Mouse (Mus musculus): ENCODE data around the gene Pard3.

The Pard3 gene

DNA sequence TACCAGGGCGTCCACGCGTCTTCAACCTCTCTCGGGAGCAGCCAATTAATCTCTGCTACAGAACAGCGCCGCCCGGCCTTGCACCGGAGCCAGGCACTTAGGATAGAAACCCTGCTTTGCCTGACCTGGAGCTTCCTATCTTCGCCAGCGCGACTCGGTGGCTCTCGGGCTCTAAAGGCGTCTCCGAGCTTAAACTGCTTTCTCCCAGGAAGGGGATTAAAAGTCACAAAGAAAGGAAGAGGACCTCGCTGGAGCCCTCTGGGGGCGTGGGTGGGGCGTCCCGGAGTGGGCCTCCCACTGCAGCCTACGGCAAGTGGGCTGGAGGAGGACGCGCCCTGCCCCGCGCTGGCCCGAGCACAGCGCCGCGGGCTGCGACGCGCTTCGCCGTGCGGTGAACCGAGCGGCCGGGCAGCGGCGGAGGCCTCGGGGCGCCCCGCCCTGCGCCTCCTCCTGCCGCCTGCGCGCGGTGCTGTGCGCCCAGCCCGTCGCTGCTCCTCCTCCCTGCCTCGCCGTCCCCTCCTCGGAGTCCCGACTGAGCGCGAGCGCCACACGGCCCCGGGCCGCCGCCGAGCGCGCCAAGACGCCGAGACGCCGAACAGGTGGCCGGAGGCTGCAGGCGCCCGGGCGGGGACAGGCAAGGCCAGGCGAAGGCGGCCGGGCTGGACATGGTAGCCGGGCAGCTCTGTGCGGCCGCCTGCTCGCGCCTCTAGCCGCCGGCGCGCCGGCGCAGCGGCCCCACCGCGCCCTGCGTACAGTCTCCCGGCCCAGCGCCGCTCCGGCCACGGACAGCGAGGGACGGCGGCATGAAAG lies at the start of gene Pard3:
Gene Pard3 (plus strand): TSS at position 343 of the 810 bp plus-strand sequence.
- no peak for DNase-seq (ENCODE audit: low read depth, low spot score)

GRCm38 (mm10) chr8:127021830-127022229 lies 41.9 kb upstream of the Pard3 start:
- DNase-seq (ENCODE audit: low read depth, low spot score): no peak
- no peaks in the 10 kb centered on the region for H3K27me3 ChIP-seq (ENCODE audit: control insufficient read depth, insufficient read depth, low read length, poor library complexity, severe bottlenecking)

More for the DNA sequence above, at the start of gene Pard3:
- Histone ChIP-seq H3K27me3 (ENCODE audit: control insufficient read depth, insufficient read depth, low read length, poor library complexity, severe bottlenecking) (peaks cover 2% of the 10 kb centered on the region), H3K36me3 (ENCODE audit: control insufficient read depth, insufficient read depth, low read length, poor library complexity, severe bottlenecking) (no peaks in the 10 kb centered on the region)

DNA sequence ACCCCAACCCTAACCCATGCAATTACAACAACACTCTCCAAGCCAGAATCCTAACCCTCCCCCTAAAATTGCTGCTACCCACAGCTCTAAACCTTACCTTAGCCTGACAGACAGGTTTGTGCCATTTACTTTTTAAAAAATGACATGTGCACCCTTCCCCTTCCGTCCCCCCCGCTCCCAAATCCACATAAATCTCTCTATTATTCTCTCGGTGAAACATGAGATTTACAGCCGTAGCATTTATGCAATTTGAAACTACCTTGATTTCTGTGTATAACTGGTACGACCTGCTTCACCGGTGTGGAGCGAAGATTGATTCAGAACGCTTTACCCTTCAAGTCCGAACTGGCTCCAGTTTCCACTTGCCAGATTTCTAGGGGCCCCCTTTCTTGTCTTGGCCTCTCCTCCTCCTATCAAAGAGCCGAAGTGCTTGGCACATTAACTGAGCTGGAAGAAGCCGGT lies 38.4 kb upstream of the Pard3 start:
- DNase-seq (ENCODE audit: low read depth, low spot score): no peak
- no peaks in the 10 kb centered on the region for H3K27me3 ChIP-seq (ENCODE audit: control insufficient read depth, insufficient read depth, low read length, poor library complexity, severe bottlenecking)
- no peaks in the 10 kb centered on the region for H3K36me3 ChIP-seq (ENCODE audit: control insufficient read depth, insufficient read depth, low read length, poor library complexity, severe bottlenecking)

More at GRCm38 (mm10) chr8:127021830-127022229, 41.9 kb upstream of the Pard3 start:
- H3K36me3 ChIP-seq (ENCODE audit: control insufficient read depth, insufficient read depth, low read length, poor library complexity, severe bottlenecking): no peaks in the 10 kb centered on the region

DNA sequence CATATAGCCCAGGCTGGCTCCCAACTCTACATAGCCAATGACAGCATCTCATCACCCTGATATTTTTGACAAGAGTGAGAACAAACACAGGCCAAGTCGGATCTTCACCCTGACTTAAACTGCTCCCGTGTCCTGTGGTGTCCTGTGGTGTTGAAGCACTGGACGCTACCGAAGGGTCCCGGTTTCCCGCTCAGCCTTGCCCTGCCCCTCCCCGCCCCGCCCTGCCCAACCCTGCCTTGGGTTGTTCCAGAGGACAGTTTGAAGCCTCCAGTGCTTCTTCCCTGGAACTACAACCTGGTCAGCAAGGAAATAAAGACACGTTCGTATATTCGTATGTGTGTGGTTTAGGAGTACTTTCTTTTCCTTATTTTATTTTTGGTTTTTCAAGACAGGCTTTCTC lies 37.9 kb upstream of the Pard3 start:
- no peak for DNase-seq (ENCODE audit: low read depth, low spot score)
- no peaks in the 10 kb centered on the region for H3K27me3 ChIP-seq (ENCODE audit: control insufficient read depth, insufficient read depth, low read length, poor library complexity, severe bottlenecking)
- no peaks in the 10 kb centered on the region for H3K36me3 ChIP-seq (ENCODE audit: control insufficient read depth, insufficient read depth, low read length, poor library complexity, severe bottlenecking)

- Histone ChIP-seq H3K27me3 (ENCODE audit: control insufficient read depth, insufficient read depth, low read length, poor library complexity, severe bottlenecking) (no peaks in the 10 kb centered on the region), H3K36me3 (ENCODE audit: control insufficient read depth, insufficient read depth, low read length, poor library complexity, severe bottlenecking) (no peaks in the 10 kb centered on the region)
- DNase-seq (ENCODE audit: low read depth, low spot score): no peak
Observed at GRCm38 (mm10) chr8:127031476-127031875, 32.2 kb upstream of the Pard3 start.

DNA sequence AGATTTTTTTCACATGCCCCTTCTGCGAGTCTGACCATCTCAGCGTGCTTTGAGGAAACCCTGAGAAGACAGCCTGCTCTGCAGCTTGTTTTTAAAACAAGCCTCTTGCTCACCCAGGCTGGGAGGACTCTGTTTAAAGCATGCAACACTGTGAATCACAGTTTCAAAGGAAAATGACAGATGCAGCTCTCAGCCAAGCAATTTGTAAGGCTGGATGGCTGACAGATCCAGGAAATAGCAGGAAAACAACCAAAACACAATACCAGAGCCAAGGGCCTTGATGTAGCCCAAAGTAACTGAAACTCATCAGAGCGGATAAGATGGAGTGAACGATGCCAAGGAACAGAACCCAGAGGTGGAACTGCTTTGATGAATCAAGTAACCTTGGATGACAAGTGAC lies 24.8 kb upstream of the Pard3 start:
- no peaks in the 10 kb centered on the region for H3K27me3 ChIP-seq (ENCODE audit: control insufficient read depth, insufficient read depth, low read length, poor library complexity, severe bottlenecking)
- no peaks in the 10 kb centered on the region for H3K36me3 ChIP-seq (ENCODE audit: control insufficient read depth, insufficient read depth, low read length, poor library complexity, severe bottlenecking)
- no peak for DNase-seq (ENCODE audit: low read depth, low spot score)

DNA sequence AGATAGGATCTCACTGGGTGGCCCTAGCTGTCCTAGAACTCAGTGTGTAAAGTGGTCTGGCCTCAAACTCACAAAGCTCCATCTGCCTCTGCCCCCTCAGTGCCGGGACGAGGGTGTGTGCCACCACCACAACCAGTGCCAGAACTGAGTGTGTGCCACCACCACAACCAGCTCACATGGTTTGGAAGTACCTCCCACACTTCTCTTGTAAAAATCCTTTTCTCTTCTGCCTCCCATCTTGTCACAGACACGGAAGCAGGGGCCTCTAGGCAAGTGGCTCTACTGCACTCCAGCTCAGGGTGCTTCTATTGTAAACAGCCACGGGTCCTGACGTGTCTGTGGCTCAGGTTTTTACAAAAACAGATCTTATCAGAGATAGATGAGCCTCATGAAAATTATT lies 13.7 kb upstream of the Pard3 start:
- DNase-seq (ENCODE audit: low read depth, low spot score): no peak

DNA sequence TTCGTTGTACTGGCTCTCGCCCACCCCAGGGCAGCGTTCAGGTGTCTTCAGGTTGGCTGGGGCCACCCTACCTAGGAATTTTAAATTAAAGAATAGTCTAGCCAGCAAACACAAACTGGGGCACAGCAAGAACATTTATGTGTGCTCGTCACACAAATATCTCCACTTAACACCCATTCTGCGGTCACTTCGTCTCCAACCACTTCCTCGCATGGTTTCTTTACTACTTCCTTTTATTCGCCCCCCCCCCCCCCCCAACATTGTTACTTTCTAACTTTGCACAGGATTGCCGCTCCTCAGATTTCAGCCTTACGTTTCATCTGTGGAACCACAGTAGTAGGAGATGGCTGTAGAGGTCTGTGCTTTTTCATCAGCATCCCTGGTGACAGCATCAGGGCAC lies 11.6 kb upstream of the Pard3 start:
- Histone ChIP-seq H3K27me3 (ENCODE audit: control insufficient read depth, insufficient read depth, low read length, poor library complexity, severe bottlenecking) (no peaks in the 10 kb centered on the region), H3K36me3 (ENCODE audit: control insufficient read depth, insufficient read depth, low read length, poor library complexity, severe bottlenecking) (no peaks in the 10 kb centered on the region)
- DNase-seq (ENCODE audit: low read depth, low spot score): no peak

More for the DNA sequence above, 13.7 kb upstream of the Pard3 start:
- Histone ChIP-seq H3K27me3 (ENCODE audit: control insufficient read depth, insufficient read depth, low read length, poor library complexity, severe bottlenecking) (no peaks in the 10 kb centered on the region), H3K36me3 (ENCODE audit: control insufficient read depth, insufficient read depth, low read length, poor library complexity, severe bottlenecking) (no peaks in the 10 kb centered on the region)

DNA sequence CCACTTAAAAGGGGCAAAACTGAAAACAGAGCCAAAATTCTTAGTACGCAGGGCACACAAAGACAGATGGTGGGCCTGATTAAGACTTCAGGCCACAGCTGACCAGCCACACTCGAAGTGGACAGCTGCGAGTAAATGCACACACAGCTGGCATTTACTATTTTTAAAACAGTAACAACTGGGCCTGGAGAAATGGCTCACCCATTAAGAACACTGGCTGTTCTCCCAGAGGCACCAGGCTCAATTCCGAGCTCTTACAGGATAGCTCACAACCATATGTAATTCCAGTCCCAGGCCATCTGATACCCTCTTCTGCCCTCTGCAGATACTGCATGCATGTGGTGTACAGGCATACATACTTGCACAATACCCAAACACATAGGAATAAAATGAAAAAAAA lies 8.6 kb upstream of the Pard3 start:
- Histone ChIP-seq H3K27me3 (ENCODE audit: control insufficient read depth, insufficient read depth, low read length, poor library complexity, severe bottlenecking) (no peaks in the 10 kb centered on the region), H3K36me3 (ENCODE audit: control insufficient read depth, insufficient read depth, low read length, poor library complexity, severe bottlenecking) (no peaks in the 10 kb centered on the region)
- DNase-seq (ENCODE audit: low read depth, low spot score): no peak

GRCm38 (mm10) chr8:127058759-127059158 lies 4.9 kb upstream of the Pard3 start:
- Histone ChIP-seq H3K36me3 (ENCODE audit: control insufficient read depth, insufficient read depth, low read length, poor library complexity, severe bottlenecking) (no peaks in the 10 kb centered on the region), H3K27me3 (ENCODE audit: control insufficient read depth, insufficient read depth, low read length, poor library complexity, severe bottlenecking) (no peaks in the 10 kb centered on the region; the same call in 1 of the 2 replicates)
- no peak for DNase-seq (ENCODE audit: low read depth, low spot score)

GRCm38 (mm10) chr8:127059826-127060225 lies 3.9 kb upstream of the Pard3 start:
- H3K36me3 ChIP-seq (ENCODE audit: control insufficient read depth, insufficient read depth, low read length, poor library complexity, severe bottlenecking): no peaks in the 10 kb centered on the region
- no peak for DNase-seq (ENCODE audit: low read depth, low spot score)
- H3K27me3 ChIP-seq (ENCODE audit: control insufficient read depth, insufficient read depth, low read length, poor library complexity, severe bottlenecking): no peaks in the 10 kb centered on the region; the same call in 1 of the 2 replicates

DNA sequence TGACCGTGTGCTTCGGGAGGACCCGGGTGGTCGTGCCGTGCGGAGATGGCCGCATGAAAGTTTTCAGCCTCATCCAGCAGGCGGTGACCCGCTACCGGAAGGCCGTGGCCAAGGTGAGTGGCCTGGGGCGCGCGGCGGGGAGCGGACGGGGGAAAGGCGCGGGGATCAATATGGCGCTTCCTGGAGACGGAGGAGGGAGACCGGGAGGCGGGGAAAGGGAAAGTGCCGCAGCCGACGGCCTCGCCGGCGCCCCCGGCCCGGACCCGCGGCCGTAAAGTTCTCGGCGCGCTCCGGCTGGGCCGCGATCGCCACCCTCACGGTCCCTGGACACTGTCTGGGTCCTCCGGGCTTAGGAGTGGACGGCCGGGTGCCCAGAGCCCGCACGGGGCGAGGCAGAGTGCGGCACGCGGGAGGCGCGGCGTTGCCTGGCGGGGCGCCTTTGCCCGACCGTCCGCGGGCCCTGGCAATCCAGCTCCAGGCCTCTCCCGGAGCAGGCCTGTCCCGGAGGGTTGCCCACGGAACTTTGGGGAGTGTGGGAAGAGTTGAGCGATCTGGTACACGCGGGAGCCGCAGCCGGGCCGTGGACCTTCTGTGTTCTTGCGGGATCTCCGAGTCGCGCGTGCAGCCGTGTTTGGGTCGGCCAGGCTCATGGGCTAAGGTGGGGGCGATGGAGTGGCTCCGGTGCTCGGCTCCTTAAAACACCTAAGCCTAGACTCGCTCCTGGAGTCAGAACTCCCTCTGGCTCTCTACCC lies 844 bp downstream of the Pard3 start:
- Histone ChIP-seq H3K36me3 (ENCODE audit: control insufficient read depth, insufficient read depth, low read length, poor library complexity, severe bottlenecking) (no peaks in the 10 kb centered on the region), H3K27me3 (ENCODE audit: control insufficient read depth, insufficient read depth, low read length, poor library complexity, severe bottlenecking) (peaks cover 2% of the 10 kb centered on the region)
- no peak for DNase-seq (ENCODE audit: low read depth, low spot score)

- DNase-seq (ENCODE audit: low read depth, low spot score): no peak
- Histone ChIP-seq H3K36me3 (ENCODE audit: control insufficient read depth, insufficient read depth, low read length, poor library complexity, severe bottlenecking) (no peaks in the 10 kb centered on the region), H3K27me3 (ENCODE audit: control insufficient read depth, insufficient read depth, low read length, poor library complexity, severe bottlenecking) (peaks cover 2% of the 10 kb centered on the region)
Observed at GRCm38 (mm10) chr8:127065113-127065473, 1.4 kb downstream of the Pard3 start.

DNA sequence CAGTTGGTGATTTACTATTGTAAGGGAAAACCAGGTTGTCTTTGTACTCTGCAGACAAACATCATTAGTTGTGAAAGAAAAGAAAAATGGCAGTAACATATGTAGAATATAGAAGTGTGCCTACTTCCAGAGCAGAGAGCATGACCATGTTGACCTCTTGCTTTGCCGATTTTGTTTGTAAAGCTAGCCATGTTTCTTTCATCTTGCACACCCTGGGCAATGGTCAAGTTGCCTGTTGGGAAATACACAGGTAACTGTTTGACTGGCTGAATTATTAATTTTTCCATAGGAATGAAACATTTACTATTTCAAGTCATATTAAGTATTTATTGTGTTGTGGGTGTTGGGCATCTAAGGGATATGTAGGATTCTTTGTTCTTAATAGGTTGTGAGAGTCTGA lies 2.1 kb downstream of the Pard3 start:
- Histone ChIP-seq H3K27me3 (ENCODE audit: control insufficient read depth, insufficient read depth, low read length, poor library complexity, severe bottlenecking) (peaks cover 2% of the 10 kb centered on the region), H3K36me3 (ENCODE audit: control insufficient read depth, insufficient read depth, low read length, poor library complexity, severe bottlenecking) (no peaks in the 10 kb centered on the region)
- no peak for DNase-seq (ENCODE audit: low read depth, low spot score)

- DNase-seq (ENCODE audit: low read depth, low spot score): no peak
- H3K36me3 ChIP-seq (ENCODE audit: control insufficient read depth, insufficient read depth, low read length, poor library complexity, severe bottlenecking): no peaks in the 10 kb centered on the region
- H3K27me3 ChIP-seq (ENCODE audit: control insufficient read depth, insufficient read depth, low read length, poor library complexity, severe bottlenecking): peaks cover 2% of the 10 kb centered on the region
Observed at GRCm38 (mm10) chr8:127066501-127066900, 2.8 kb downstream of the Pard3 start.

All from splenic B cell, adult 2 months (primary cell).